Mouse (Mus musculus) layer of hippocampus, adult 9-11 months (tissue): ENCODE data around the gene Prmt8.

ENCODE experiments used
- DNase-seq: peaks from one replicate; pipeline ENCODE4 v3.0.0; 2022

Gene Prmt8

GRCm38 (mm10) chr6:127659966-127660365 lies 109.3 kb downstream of the Prmt8 start:
- DNase-seq = no peak

- no peak for DNase-seq
Observed at GRCm38 (mm10) chr6:127659472-127659871, 109.8 kb downstream of the Prmt8 start.

GRCm38 (mm10) chr6:127657152-127657551 lies 112.1 kb downstream of the Prmt8 start:
- no peak for DNase-seq

- no peak for DNase-seq
Observed at GRCm38 (mm10) chr6:127655988-127656387, 113.3 kb downstream of the Prmt8 start.

GRCm38 (mm10) chr6:127641077-127641801 lies 128.0 kb downstream of the Prmt8 start:
- DNase-seq = no peak
